Mouse (Mus musculus) B cell, adult 2 months (primary cell): ENCODE measurements around the gene Olfr984.

ENCODE experiments used
- DNase-seq, 2 experiments: peaks; one replicate each; pipeline ENCODE4 v3.0.0; 2022

Olfr984 gene

GRCm38 (mm10) chr9:40114106-40114505 lies at the start of gene Olfr984:
Olfr984 (minus strand) TSS chr9:40114206.
- no peak for DNase-seq

- no peak for DNase-seq
Observed at GRCm38 (mm10) chr9:40155118-40155644, 41.2 kb upstream of the Olfr984 start.

- no peak for DNase-seq
Observed at GRCm38 (mm10) chr9:40141544-40141943, 27.5 kb upstream of the Olfr984 start.

GRCm38 (mm10) chr9:40139484-40139883 lies 25.5 kb upstream of the Olfr984 start:
- DNase-seq, result no peak

GRCm38 (mm10) chr9:40136987-40137688 lies 23.1 kb upstream of the Olfr984 start:
- DNase-seq, result no peak

- no peak for DNase-seq
Observed at GRCm38 (mm10) chr9:40130556-40130955, 16.6 kb upstream of the Olfr984 start.

- no peak for DNase-seq
Observed at GRCm38 (mm10) chr9:40130084-40130483, 16.1 kb upstream of the Olfr984 start, which contains the start of gene Olfr985. Olfr985 (minus strand) TSS chr9:40130184.

GRCm38 (mm10) chr9:40117287-40117659 lies 3.3 kb upstream of the Olfr984 start:
- no peak for DNase-seq

- no peak for DNase-seq
Observed at GRCm38 (mm10) chr9:40116645-40117286, 2.8 kb upstream of the Olfr984 start.

GRCm38 (mm10) chr9:40094769-40095168 lies 19.2 kb downstream of the Olfr984 start:
- DNase-seq, result no peak

GRCm38 (mm10) chr9:40093495-40093894 lies 20.5 kb downstream of the Olfr984 start, which contains the start of gene Olfr983:
Olfr983 (minus strand) TSS chr9:40093595.
- no peak for DNase-seq

GRCm38 (mm10) chr9:40073529-40073928 lies 40.5 kb downstream of the Olfr984 start, which contains the start of gene Olfr982:
Olfr982 (plus strand) TSS chr9:40073829.
- no peak for DNase-seq

GRCm38 (mm10) chr9:40050138-40050537 lies 63.9 kb downstream of the Olfr984 start:
- no peak for DNase-seq
